Mouse (Mus musculus) limb, embryonic 14.5 days (tissue): ENCODE measurements around the gene Hist1h3c. TPM values are rescaled to one million over a fixed set of nuclear protein-coding genes. Genes with fewer than 3 reads are reported as not detected.
A peak's percentile ranks its signal among the peaks of the same experiment; 100 is the strongest.

Experiments
- ATAC-seq: fragments of 200-750 bp; cut with Nextera tagmentation; 2 replicates; pipeline ENCODE4 v1.8.0; 2017; ENCODE audit warnings: low read depth, moderate number of reproducible peaks, moderate TSS enrichment; ENCODE audit not compliant: low FRiP score
- DNase-seq: peaks from one replicate; pipeline ENCODE4 v3.0.0-alpha.2; 2015; ENCODE audit warnings: low spot score
- H3K27ac ChIP-seq: fragments of 300-500 bp; sonication (generic); replicated peaks from 2 replicates; pipeline ENCODE4 v1.5.1; 2014; ENCODE audit warnings: low read depth, mild to moderate bottlenecking, low read length, moderate library complexity, mixed read lengths
- H3K27me3 ChIP-seq: fragments of 300-500 bp; sonication (generic); 2 replicates; pipeline ENCODE4 v1.6.1; 2014; ENCODE audit warnings: low read length, mixed read lengths; ENCODE audit not compliant: control insufficient read depth, insufficient read depth
- H3K36me3 ChIP-seq: fragments of 300-500 bp; sonication (generic); 2 replicates; pipeline ENCODE4 v1.6.1; 2014; ENCODE audit warnings: mild to moderate bottlenecking, low read length, moderate library complexity, mixed read lengths; ENCODE audit not compliant: control insufficient read depth, insufficient read depth
- H3K4me1 ChIP-seq: fragments of 300-500 bp; sonication (generic); 2 replicates; pipeline ENCODE4 v1.6.1; 2014; ENCODE audit warnings: antibody characterized with exemption, low read length, mixed read lengths; ENCODE audit not compliant: control insufficient read depth, insufficient read depth
- H3K4me2 ChIP-seq: fragments of 300-500 bp; sonication (generic); replicated peaks from 2 replicates; pipeline ENCODE4 v1.6.1; 2014; ENCODE audit warnings: low read depth, mild to moderate bottlenecking, low read length, moderate library complexity; ENCODE audit not compliant: severe bottlenecking
- H3K4me3 ChIP-seq: fragments of 300-500 bp; sonication (generic); replicated peaks from 2 replicates; pipeline ENCODE4 v1.5.1; 2014; ENCODE audit warnings: low read length
- H3K9ac ChIP-seq: fragments of 300-500 bp; sonication (generic); 2 replicates; pipeline ENCODE4 v1.6.1; 2014; ENCODE audit warnings: mild to moderate bottlenecking, low read depth, low read length, moderate library complexity; ENCODE audit not compliant: severe bottlenecking
- H3K9me3 ChIP-seq: fragments of 300-500 bp; sonication (generic); 2 replicates; pipeline ENCODE4 v1.6.1; 2016; ENCODE audit warnings: low read length; ENCODE audit not compliant: control insufficient read depth
- POLR2A ChIP-seq: fragments of 200-500 bp; IDR thresholded peaks from 2 replicates; pipeline ENCODE4 v1.8.0; 2012; ENCODE audit warnings: inconsistent platforms, mild to moderate bottlenecking, moderate library complexity, borderline replicate concordance; ENCODE audit not compliant: insufficient read depth, insufficient read length; ENCODE audit errors: extremely low read depth
- WGBS: fragments of 180-500 bp; shearing (Covaris S2); extraction: QIAGEN DNeasy Blood & Tissue Kit; methylation state at CpG from one replicate; pipeline ENCODE4 v1.1.7; 2014; 5-methylcytosine and 5-hydroxymethylcytosine counted together
- polyA plus RNA-seq, 2 experiments: library from polyadenylated mRNA; depleted of rRNA in 1 of 2; stranded (reverse) in 1 of 2; unstranded in 1 of 2; fragments of >200 nt; fragmentation: Nextera tagmentation in 1 of 2; extraction: Ambion mirVana in 1 of 2; gene quantifications; 2 replicates each; pipeline versions ENCODE4 v1.2.1 to v1.2.3; 2012 to 2014

The Hist1h3c gene
- polyA plus RNA-seq, 2 experiments = 8.1 to 41.4 TPM

- Histone ChIP-seq H3K27ac (no peak overlapping the region), H3K4me3 (no peak overlapping the region), H3K27me3 (no peaks in the 10 kb centered on the region), H3K9me3 (no peaks in the 10 kb centered on the region), H3K4me2 (no peak overlapping the region), H3K4me1 (0 out of 2 replicates have a peak, but pooled peaks cover 5% of the 10 kb centered on the region), H3K36me3 (no peaks in the 10 kb centered on the region), H3K9ac (no peak overlapping the region)
- 55% methylated on average over 11 of the region's 11 CpGs for WGBS
- no peak for DNase-seq
- TF ChIP-seq POLR2A = no peak
- ATAC-seq = no peak
Observed at GRCm38 (mm10) chr13:23717176-23717575, 28.2 kb downstream of the Hist1h3c start.

DNA sequence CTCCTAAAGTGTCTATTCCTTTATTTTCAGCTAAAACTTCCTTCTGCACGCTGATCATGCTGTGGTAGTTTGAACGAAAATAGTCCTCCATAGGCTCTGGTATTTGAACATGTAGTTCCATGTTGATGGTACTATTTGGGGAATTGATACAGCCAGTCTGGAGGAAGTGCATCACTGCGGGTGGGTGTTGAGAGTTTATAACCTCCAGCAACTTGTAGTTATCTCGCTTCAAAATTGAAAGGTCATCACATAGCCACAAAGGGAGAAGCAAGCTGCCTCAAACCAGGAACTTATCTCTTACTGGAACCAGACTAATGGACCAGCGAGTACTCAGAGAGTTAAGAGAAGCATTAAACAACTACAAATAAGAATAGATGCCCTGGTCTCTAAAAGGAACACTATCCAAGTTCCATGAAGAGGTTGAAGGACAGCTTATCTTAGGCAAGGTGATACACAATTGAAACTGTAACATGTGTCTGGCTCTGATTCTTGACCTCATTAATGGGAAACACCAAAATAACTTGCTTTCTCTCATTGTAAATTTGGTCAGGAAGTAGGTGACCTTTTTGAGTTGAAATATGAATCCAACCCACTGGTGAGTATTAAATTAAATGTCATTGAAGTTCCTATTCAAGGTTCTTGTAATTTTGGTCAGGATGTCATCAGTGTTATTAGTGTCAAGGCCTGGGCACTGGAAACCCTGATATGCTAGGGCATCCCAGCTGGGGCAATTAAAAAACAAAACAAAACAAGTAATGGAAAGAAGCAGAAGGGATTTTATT is 28.9 kb downstream of the Hist1h3c start:
- H3K4me2 ChIP-seq = no peak overlapping the region

DNA sequence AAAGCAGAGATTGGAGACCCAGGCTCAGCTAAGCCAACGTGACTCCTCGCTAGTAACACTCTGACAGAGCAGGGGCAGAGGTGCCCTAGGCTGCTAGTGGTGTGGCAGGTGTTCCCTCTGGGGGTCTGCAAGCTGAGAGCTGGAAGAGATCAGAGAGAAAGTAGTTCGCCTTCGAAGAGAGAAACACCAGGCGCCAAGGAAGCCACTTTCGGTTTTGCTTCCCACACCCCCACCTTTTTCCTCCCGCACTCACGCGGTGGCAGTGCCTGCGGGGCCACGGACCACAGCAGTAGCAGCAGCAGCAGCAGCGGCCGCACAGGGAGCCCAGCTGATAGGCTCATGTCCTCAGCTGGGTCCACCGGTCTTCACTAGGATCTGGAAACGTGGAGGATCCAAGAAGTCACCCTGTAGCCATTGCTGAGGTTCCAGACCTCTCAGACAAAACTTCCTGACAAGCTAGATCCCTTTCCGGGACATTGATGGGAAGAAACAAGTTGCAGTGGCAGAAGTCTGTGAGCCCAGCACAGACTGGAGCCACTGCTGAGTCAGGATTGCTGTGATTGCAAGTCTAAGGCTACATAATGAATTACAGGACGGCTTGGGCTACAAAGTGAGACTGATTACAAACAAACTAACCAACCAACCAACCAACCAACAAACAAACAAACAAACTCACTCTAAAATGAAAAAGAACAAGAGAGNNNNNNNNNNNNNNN is 34.9 kb downstream of the Hist1h3c start, which contains the start of gene Hfe:
Gene Hfe, minus strand, starts transcription at position 481 of the 716 bp plus-strand sequence.
- peak within 1 kb of the TSS; percentile 57 for H3K9ac ChIP-seq

More for the DNA sequence above, 28.9 kb downstream of the Hist1h3c start:
- H3K27ac ChIP-seq = no peak overlapping the region
- H3K36me3 ChIP-seq = no peaks in the 10 kb centered on the region
- H3K27me3 ChIP-seq = no peaks in the 10 kb centered on the region
- no peak overlapping the region for H3K9ac ChIP-seq
- no peak overlapping the region for H3K4me3 ChIP-seq
- no peaks in the 10 kb centered on the region for H3K9me3 ChIP-seq
- TF ChIP-seq POLR2A = no peak
- no peak for ATAC-seq
- DNase-seq = no peak
- 83% methylated on average over 5 of the region's 5 CpGs for WGBS
- H3K4me1 ChIP-seq = 0 out of 2 replicates have a peak, but pooled peaks cover 5% of the 10 kb centered on the region

GRCm38 (mm10) chr13:23709714-23710373 is 35.6 kb downstream of the Hist1h3c start:
- H3K4me2 ChIP-seq = peak overlapping the region; percentile 64
- TF ChIP-seq POLR2A = no peak
- peak overlapping the region; percentile 57 for H3K9ac ChIP-seq
- H3K36me3 ChIP-seq = no peaks in the 10 kb centered on the region
- H3K27ac ChIP-seq = no peak overlapping the region
- H3K27me3 ChIP-seq = no peaks in the 10 kb centered on the region
- no peaks in the 10 kb centered on the region for H3K9me3 ChIP-seq
- 16% methylated on average over 15 of the region's 15 CpGs for WGBS
- H3K4me3 ChIP-seq = peak overlapping the region; percentile 39
- peak; percentile 21; the same call in 1 of the 2 replicates for ATAC-seq
- H3K4me1 ChIP-seq = peaks cover 10% of the 10 kb centered on the region
- no peak for DNase-seq

More for the DNA sequence above, 34.9 kb downstream of the Hist1h3c start, which contains the start of gene Hfe:
- Histone ChIP-seq H3K4me1 (peaks cover 10% of the 10 kb centered on the region), H3K27me3 (no peaks in the 10 kb centered on the region), H3K4me2 (peak within 1 kb of the TSS; percentile 64), H3K4me3 (peak within 1 kb of the TSS; percentile 39), H3K36me3 (no peaks in the 10 kb centered on the region), H3K9me3 (no peaks in the 10 kb centered on the region), H3K27ac (no peak within 1 kb of the TSS; the same call in 1 of the 2 replicates)
- no peak for TF ChIP-seq POLR2A
- WGBS = 2% methylated on average over 17 of the region's 17 CpGs
- peak; percentile 36 for DNase-seq
- ATAC-seq = peak; percentile 42; the same call in 1 of the 2 replicates

GRCm38 (mm10) chr13:23708654-23709053 is 36.7 kb downstream of the Hist1h3c start:
- Histone ChIP-seq H3K9me3 (no peaks in the 10 kb centered on the region), H3K27me3 (no peaks in the 10 kb centered on the region), H3K36me3 (no peaks in the 10 kb centered on the region), H3K4me2 (no peak overlapping the region), H3K9ac (no peak overlapping the region), H3K4me1 (peaks cover 10% of the 10 kb centered on the region), H3K27ac (no peak overlapping the region), H3K4me3 (no peak overlapping the region)
- TF ChIP-seq POLR2A = no peak
- 62% methylated on average over 4 of the region's 4 CpGs for WGBS
- ATAC-seq (no peak), DNase-seq (no peak)
